In the genomic region with DNA sequence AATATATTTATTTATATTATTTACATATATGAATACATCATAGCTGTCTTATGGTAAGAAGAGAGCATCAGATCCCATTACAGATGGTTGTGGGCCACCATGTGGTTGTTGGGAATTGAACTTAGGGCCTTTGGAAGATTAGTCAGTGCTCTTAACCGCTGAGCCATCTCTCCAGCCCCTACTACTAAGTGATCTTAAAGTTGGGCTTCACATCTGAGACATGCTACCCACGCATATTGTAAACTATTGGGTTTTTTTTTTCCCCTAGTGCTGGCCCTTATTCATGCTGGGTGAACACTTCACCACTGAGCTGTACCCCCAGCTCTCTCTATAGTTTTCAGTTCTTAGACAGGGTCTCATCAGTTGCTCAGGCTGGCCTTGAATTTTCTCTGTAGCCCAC, we compare ENCODE assay signal across 21 mouse cellular contexts. TPM values are rescaled to one million over a fixed set of nuclear protein-coding genes. Genes with fewer than 3 reads are reported as not detected.
"Had no signal": no experiment of that assay in that cellular context is flagged by ENCODE, and none has a peak within 500 bp of the region (broad histone marks: within the 10 kb centered on the region; RNA-seq: fewer than 3 reads in every experiment).

No protein-coding gene starts in this region.

- H3K4me2 ChIP-seq: liver, embryonic 15.5 days; lung, embryonic 15.5 days; midbrain, embryonic 12.5 days; midbrain, embryonic 15.5 days; neural tube, embryonic 12.5 days had no signal

- ATAC-seq: liver, postnatal 0 days; lung, postnatal 0 days; midbrain, embryonic 15.5 days had no signal

- H3K4me3 ChIP-seq: liver, embryonic 15.5 days; lung, embryonic 15.5 days; megakaryocyte, embryonic 14.5 days; midbrain, embryonic 12.5 days; midbrain, embryonic 15.5 days; neural tube, embryonic 12.5 days had no signal

- H3K9ac ChIP-seq: liver, embryonic 15.5 days; liver, postnatal 0 days; lung, embryonic 15.5 days; midbrain, embryonic 12.5 days; midbrain, embryonic 15.5 days; neural tube, embryonic 12.5 days had no signal

- H3K36me3 ChIP-seq: lung, embryonic 15.5 days; midbrain, embryonic 12.5 days; midbrain, embryonic 15.5 days; neural tube, embryonic 12.5 days had no signal

- H3K9me3 ChIP-seq: liver, embryonic 15.5 days; lung, embryonic 15.5 days; megakaryocyte, embryonic 14.5 days; midbrain, embryonic 12.5 days; midbrain, embryonic 15.5 days; neural tube, embryonic 12.5 days had no signal

- H3K27me3 ChIP-seq: liver, embryonic 15.5 days; lung, embryonic 15.5 days; megakaryocyte, embryonic 14.5 days; midbrain, embryonic 12.5 days; midbrain, embryonic 15.5 days; neural tube, embryonic 12.5 days had no signal

- DNase-seq: liver, postnatal 0 days; lung, adult 2 months; lung, postnatal 14 days; lung, postnatal 36 days; retina, postnatal 1 day; right cerebral cortex, adult 18-20 months; right cerebral cortex, postnatal 25 days; right cerebral cortex, postnatal 4 days; spleen, adult 18-20 months; thymus, adult 18-20 months; thymus, postnatal 14 days; thymus, postnatal 36 days had no signal

- H3K27ac ChIP-seq: liver, embryonic 15.5 days; lung, embryonic 15.5 days; macrophage; midbrain, embryonic 12.5 days; midbrain, embryonic 15.5 days; neural tube, embryonic 12.5 days had no signal

RNA-seq across cellular contexts. Expression of gene Rimbp2, which starts 57.7 kb away (rescaled TPM):
- polyA plus RNA-seq: liver, embryonic 15.5 days; liver, postnatal 0 days; lung, postnatal 0 days; macrophage; thymus, postnatal 0 days had no signal
